In the genomic region with DNA sequence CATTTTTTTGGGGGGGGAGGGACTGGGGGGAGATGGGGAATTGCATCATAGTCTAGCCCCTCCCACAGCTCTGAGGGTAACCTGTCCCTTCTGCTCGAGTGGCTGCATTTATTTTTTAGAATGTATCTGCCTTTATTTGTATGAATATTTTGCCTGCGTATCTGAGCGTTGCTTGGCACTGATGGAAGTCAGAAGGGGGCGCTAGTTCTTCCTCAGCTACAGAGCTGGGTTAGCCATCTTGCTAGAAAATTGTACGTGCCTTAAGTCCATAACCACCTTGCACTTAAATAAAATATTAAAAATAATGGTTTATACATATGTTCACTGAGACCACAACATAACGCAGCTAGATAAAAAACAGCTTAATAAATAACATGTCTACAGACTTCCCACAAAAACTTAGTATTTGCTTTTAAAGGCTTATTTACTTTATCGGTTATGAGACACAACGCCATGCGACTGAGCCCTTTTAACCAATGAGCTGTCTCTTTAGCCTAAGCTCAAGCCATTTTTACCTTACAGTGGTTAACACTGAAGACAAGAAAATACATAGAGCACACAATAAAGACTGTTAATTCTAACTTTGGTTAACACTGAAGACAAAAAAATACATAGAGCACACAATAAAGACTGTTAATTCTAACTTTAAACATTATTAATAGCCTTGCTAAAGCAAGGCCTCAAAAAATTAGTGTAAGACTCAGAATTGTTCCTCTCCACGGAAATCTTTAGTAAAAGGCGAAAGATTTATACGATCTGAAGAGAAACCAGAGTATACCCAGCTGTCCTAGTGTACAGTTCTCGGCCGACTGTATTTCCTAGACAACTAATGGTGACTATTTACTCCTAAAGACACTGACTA, we compare ENCODE assay signal across 8 mouse cellular contexts. TPM values are rescaled to one million over a fixed set of nuclear protein-coding genes. Genes with fewer than 3 reads are reported as not detected.
A peak's percentile ranks its signal among the peaks of the same experiment; 100 is the strongest.
DNase-seq lines count a peak whose midpoint lies in the region; ATAC-seq and TF ChIP-seq lines count a peak whose summit lies in the region.

No protein-coding gene starts in this region.

- peak overlapping the region; percentile 95 for H3K4me2 ChIP-seq in liver, embryonic 14.5 days (ENCODE audit: low read depth)

- peak overlapping the region; percentile 37 for H3K9ac ChIP-seq in liver, embryonic 14.5 days (replicated peaks)

- H3K79me2 ChIP-seq in C2C12 (ENCODE audit: control insufficient read depth, insufficient read depth) = peaks cover 8% of the 10 kb centered on the region

- H3K4me3 ChIP-seq in C2C12 (ENCODE audit: insufficient read depth, poor library complexity, severe bottlenecking) (no peak overlapping the region), G1E (ENCODE audit: low read depth, low read length) (no peak overlapping the region)
- H3K4me3 ChIP-seq in liver, embryonic 14.5 days (ENCODE audit: insufficient read depth in 1 of 2, low read depth in 2 of 2, low read length in 2 of 2) = no peak overlapping the region; a peak in 1 of 4 replicates

- no peaks in the 10 kb centered on the region for H3K36me3 ChIP-seq in C2C12 (ENCODE audit: control insufficient read depth, insufficient read depth)
- peaks cover 3% of the 10 kb centered on the region for H3K36me3 ChIP-seq in G1E (replicated peaks)
- no peaks in the 10 kb centered on the region for H3K36me3 ChIP-seq in liver, embryonic 14.5 days (replicated peaks; ENCODE audit: control insufficient read depth, insufficient read depth, low read depth)

- under 1% methylated on average over 14 of the region's 14 CpGs for WGBS in liver, embryonic 14.5 days (ENCODE audit: insufficient replicate concordance)

- no peak for DNase-seq in G1E (ENCODE audit: low spot score)
- peak; percentile 40 for DNase-seq in cerebellum, adult 9-11 months
- peak; percentile 40 to 46 for DNase-seq in frontal cortex, postnatal 10 days (ENCODE audit: low spot score in 2 of 2)
- peak; percentile 74 to 82 (median 75) for DNase-seq in liver, embryonic 14.5 days (ENCODE audit: low read depth in 3 of 3, low spot score in 3 of 3)
- peak; percentile 65 to 70 for DNase-seq in natural killer cell, adult 2 months (ENCODE audit: low spot score in 2 of 2)
- DNase-seq in thymus, postnatal 4 days = peak; percentile 67

- no peak overlapping the region for H3ac ChIP-seq in C2C12 (ENCODE audit: control insufficient read depth, insufficient read length, low read depth)

- peak overlapping the region; percentile 31 for H3K27ac ChIP-seq in liver, embryonic 14.5 days

- TF ChIP-seq EP300 in liver, embryonic 14.5 days (IDR thresholded peaks at IDR 0.05; ENCODE audit: low read depth) = peak; percentile 47

- no peaks in the 10 kb centered on the region for H3K9me3 ChIP-seq in G1E (replicated peaks)
- H3K9me3 ChIP-seq in liver, embryonic 14.5 days (ENCODE audit: control insufficient read depth, low read length) = no peaks in the 10 kb centered on the region

- H3K27me3 ChIP-seq in C2C12 (ENCODE audit: control insufficient read depth, insufficient read depth, insufficient read length) = no peaks in the 10 kb centered on the region
- no peaks in the 10 kb centered on the region for H3K27me3 ChIP-seq in G1E (ENCODE audit: insufficient read depth, low read length)
- no peaks in the 10 kb centered on the region for H3K27me3 ChIP-seq in liver, embryonic 14.5 days (ENCODE audit: control insufficient read depth, insufficient read depth, low read length)

- H3K79me3 ChIP-seq in C2C12 (ENCODE audit: low read depth) = no peaks in the 10 kb centered on the region

- no peak for TF ChIP-seq CTCF in C2C12 (IDR thresholded peaks at IDR 0.05; ENCODE audit: control insufficient read depth, insufficient read depth, insufficient read length)
- peak; percentile 12; the same call in 1 of the 2 replicates for TF ChIP-seq CTCF in G1E (IDR thresholded peaks at IDR 0.05; ENCODE audit: low read depth, low read length)
- TF ChIP-seq CTCF in liver, embryonic 14.5 days (IDR thresholded peaks at IDR 0.05; ENCODE audit: low read depth) = peak; percentile 68

- H3K4me1 ChIP-seq in G1E (ENCODE audit: insufficient read depth, low read depth, low read length) = peaks cover 36% of the 10 kb centered on the region
- H3K4me1 ChIP-seq in liver, embryonic 14.5 days (replicated peaks; ENCODE audit: control insufficient read depth in 2 of 2, insufficient read depth in 2 of 2, low read length in 1 of 2) = peaks cover 5 to 10% of the 10 kb centered on the region in 2 experiments

- peak; percentile 67 for ATAC-seq in G1E (ENCODE audit: extremely low read depth, insufficient number of reproducible peaks, low FRiP score, poor library complexity, severe bottlenecking)
- peak; percentile 64 for ATAC-seq in inflammation-experienced regulatory T-cells, adult 6 months
- peak; percentile 81 for ATAC-seq in liver, embryonic 14.5 days (ENCODE audit: insufficient read depth)

TF ChIP-seq in C2C12, 6 proteins besides CTCF, POLR2A, EP300 and RAD21:
- TF ChIP-seq MYOD1 (IDR thresholded peaks at IDR 0.05; ENCODE audit: control insufficient read depth, insufficient read length, low read depth) = no peak
- TF ChIP-seq MYOG (IDR thresholded peaks at IDR 0.05; ENCODE audit: control insufficient read depth, extremely low read depth, insufficient read length) = no peak
- TF ChIP-seq MAX (IDR thresholded peaks at IDR 0.05) = no peak
- TF ChIP-seq CEBPB (IDR thresholded peaks at IDR 0.05; ENCODE audit: low read depth) = peak; percentile 77
- TF ChIP-seq USF1 (IDR thresholded peaks at IDR 0.05; ENCODE audit: low read depth) = no peak
- no peak for TF ChIP-seq FOSL1 (IDR thresholded peaks at IDR 0.05; ENCODE audit: insufficient read depth, low read length, poor library complexity, severe bottlenecking)
TF ChIP-seq in C2C12: peak in this region for 1.

RNA-seq across cellular contexts. Expression of a gene that starts 0.7 kb away (rescaled TPM):
- polyA plus RNA-seq in C2C12 (2012; fragmentation: generic; extraction: Trizol) (3.6 TPM), G1E (2012) (10.5 and 10.7 TPM in 2 replicates)
- total RNA-seq in G1E (2014; fragmentation: Nextera tagmentation) (5.7 and 6.2 TPM in 2 replicates), G1E (2017) (4.5 and 6.6 TPM in 2 replicates)
- 10 to 100 TPM in 2 of 3 experiments, 1 to 10 TPM in 1; 8.9 to 13.0 (median 10.3) TPM for polyA plus RNA-seq in inflammation-experienced regulatory T-cells, adult 6 months (2017; shearing (Covaris generic))
- polyA plus RNA-seq in liver, embryonic 14.5 days (2012; rRNA removed) = 1.7 and 2.5 TPM in 2 replicates
- 2.4 and 2.9 TPM in 2 replicates for polyA plus RNA-seq in liver, embryonic 14.5 days (2014; fragmentation: Nextera tagmentation; extraction: Ambion mirVana)

RNA-seq across cellular contexts. Expression of a gene that starts 32.5 kb away (rescaled TPM):
- not detected for polyA plus RNA-seq in C2C12 (2012; fragmentation: generic; extraction: Trizol)
- total RNA-seq in G1E (2014; fragmentation: Nextera tagmentation) = not detected in 2 replicates
- total RNA-seq in G1E (2017) = not detected in 2 replicates
- not detected in 2 replicates for polyA plus RNA-seq in G1E (2012)
- not detected for polyA plus RNA-seq in inflammation-experienced regulatory T-cells, adult 6 months (2017; shearing (Covaris generic))
- polyA plus RNA-seq in liver, embryonic 14.5 days (2012; rRNA removed) = not detected in 2 replicates
- polyA plus RNA-seq in liver, embryonic 14.5 days (2014; fragmentation: Nextera tagmentation; extraction: Ambion mirVana) = not detected in 2 replicates

RNA-seq across cellular contexts. Expression of a gene that starts 56.4 kb away (rescaled TPM):
- polyA plus RNA-seq in C2C12 (2012; fragmentation: generic; extraction: Trizol) (not detected), G1E (2012) (not detected in 2 replicates)
- total RNA-seq in G1E (2014; fragmentation: Nextera tagmentation) (not detected in 2 replicates), G1E (2017) (0.17 and 0.44 TPM in 2 replicates)
- polyA plus RNA-seq in inflammation-experienced regulatory T-cells, adult 6 months (2017; shearing (Covaris generic)) = 1 to 10 TPM in 1 of 3 experiments, under 1 TPM in 1, not detected in 1; 0.20 to 1.6 TPM
- polyA plus RNA-seq in liver, embryonic 14.5 days (2012; rRNA removed) = 0.09 and 0.12 TPM in 2 replicates
- 0.22 and 0.24 TPM in 2 replicates for polyA plus RNA-seq in liver, embryonic 14.5 days (2014; fragmentation: Nextera tagmentation; extraction: Ambion mirVana)
